Mouse (Mus musculus): Measurements from ENCODE around the gene Col4a1.

Gene Col4a1

DNA sequence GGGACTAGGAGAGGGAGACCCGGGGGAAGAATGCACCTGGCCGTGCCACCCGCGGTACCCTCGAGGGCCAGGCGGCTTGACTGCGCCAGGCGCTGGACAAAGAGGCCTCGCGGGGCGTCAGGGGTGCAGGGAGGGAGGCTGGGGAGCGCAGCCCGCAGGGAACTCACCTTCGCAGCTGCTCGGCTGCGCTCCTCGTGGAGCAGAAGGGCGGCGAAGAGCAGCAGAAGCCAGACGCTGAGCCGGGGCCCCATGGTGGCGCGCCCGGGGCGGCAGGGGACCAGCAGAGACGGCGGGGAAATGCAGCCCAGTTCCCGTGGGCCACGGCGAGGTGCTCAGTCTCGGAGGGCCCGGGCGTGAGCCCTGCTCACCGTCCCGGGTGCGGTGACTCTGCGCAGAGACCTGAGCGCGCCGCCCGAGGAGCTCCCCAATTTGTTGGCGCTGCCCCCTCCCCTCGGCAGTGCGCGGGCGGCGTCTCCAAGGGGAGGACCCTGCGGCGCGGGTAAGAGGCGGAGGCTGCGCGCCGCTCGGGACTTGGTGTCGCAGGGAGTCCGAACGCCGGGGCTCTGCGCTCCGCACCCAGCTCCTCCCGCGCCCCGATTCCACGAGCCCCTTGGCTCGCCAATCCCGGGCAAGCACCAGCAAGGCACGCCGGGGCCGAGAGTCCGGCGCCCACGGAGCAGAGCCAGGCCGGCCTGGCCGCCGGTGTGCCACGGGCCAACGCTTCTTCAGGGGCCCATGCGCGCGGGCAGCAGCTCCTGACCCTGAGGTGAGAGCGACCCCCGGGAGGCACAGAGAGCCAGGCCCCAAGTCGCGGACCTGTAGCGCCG, at the start of gene Col4a1, which contains the start of gene Col4a2:
Gene Col4a1 (minus strand): TSS at position 478 of the 827 bp plus-strand sequence.
Gene Col4a2 (plus strand): TSS at position 457 of the 827 bp plus-strand sequence.
- DNase-seq (ENCODE audit: inconsistent age in 2 of 2, low spot score in 1 of 2): peak; percentile 88 to 95

DNA sequence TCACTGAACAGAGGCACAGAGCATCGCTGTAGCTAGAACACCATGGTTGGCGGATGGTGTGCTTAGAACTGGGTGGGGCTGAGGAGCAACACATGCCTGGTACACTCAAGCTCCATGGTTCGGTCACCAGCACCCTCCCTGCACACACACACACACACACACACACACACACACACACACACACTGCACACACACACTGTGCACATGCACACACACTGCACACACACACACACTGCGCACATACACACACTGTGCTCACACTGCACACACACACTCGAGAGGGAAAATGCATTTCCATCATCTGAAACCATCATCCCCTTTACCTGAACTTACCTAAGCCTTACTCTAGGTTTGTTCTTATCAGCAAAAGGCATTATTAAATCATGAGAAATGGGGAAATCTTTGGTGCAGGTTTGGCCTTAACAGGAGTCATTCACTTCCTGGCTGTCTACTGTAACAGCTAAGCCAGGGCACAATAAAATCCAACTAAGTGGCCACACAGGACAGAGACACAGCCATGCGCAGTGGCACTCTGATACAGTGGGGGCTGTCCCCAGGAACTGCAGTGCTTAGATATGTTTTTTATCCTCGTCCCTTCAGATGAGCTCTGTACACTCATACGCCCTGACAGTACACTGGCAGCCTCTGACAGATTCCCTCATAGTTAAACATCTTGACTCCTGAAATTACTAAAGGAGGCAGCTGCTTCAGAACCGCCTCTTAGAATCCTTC, 49.1 kb upstream of the Col4a1 start:
- DNase-seq (ENCODE audit: inconsistent age in 2 of 2, low spot score in 1 of 2): no peak

DNA sequence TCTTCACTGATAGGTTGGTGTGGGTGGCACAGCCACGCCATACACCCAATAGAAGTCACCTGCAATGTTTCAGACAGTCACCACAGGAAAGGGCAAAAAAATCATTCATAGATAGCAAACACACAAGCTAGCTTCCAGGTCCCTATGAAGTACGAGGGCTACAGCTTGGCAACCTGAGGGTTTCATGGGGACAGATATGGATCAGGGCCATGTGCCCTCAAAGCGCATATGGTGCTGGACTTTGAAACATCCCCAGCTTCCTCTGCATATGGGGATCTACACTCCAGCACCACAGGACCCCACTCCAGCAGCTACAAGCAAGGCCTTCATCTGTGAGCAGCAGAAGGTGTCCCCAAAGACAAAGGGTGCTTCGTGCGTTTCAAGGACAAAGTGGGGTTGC, 47.2 kb upstream of the Col4a1 start:
- no peak for DNase-seq (ENCODE audit: inconsistent age in 2 of 2, low spot score in 1 of 2)

DNA sequence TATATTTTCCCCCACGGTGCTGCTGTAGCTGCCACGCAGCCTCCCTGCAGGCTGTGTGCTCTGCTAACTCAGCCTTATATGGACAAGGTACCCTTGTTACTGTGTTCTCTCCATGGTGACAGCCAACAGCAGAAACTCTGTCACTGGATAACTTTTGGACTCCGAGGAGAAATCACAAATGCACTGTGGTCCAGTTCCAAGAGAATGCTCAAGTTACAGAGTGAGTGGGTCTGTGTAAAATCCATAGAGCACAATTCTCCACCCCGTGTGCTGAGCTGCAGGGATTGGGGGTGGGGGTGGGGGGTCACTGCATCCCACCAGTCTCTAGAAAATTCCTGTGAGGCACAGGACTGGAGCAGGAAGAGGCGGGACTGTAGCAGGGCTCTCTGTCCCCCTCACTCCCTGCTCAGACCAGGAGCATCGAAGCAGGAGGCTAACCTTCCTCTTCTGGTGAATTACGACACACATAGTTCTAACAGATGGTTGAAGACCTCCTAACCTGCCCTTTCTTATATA, 45.4 kb upstream of the Col4a1 start:
- DNase-seq (ENCODE audit: inconsistent age in 2 of 2, low spot score in 1 of 2): no peak

DNA sequence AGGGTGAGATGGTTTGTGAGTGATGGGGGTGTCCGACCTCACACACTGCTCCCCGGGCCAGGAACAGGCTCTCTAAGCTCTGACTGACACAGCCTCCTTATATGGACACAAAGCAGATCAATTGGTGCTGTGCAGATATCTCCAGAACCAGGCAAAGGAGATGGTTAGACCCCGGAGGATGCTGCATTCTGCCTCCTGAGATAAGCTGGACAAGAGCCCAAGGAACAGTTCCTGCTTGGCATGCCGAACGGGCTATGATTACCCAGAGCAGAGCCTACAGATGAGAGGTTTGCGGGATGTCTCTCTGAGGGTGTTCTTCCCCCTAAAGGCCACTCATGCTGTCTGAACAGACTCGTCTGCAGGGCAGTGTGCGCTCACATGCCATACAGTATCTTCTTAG, 44.1 kb upstream of the Col4a1 start:
- no peak for DNase-seq (ENCODE audit: inconsistent age in 2 of 2, low spot score in 1 of 2)

DNA sequence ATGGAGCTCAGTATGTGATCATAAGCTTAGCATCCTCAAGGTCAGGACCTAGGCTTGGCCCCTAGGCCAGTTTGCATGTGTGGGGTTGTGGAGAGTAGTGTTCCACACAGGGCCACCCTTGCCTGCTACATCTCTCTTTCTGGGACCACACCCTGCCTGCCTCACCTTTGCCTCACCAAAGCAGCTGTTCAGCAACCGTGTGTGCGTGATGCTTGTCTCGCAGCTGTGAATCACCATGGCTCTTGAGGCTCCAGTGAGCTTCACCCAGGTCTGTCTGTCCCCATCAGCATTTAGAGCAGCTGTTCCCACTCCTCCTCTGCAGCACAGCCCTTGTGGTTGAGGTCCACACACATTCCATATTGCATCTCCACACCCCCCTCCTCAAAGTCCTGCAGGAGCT, 43.3 kb upstream of the Col4a1 start:
- no peak for DNase-seq (ENCODE audit: inconsistent age in 2 of 2, low spot score in 1 of 2)

DNA sequence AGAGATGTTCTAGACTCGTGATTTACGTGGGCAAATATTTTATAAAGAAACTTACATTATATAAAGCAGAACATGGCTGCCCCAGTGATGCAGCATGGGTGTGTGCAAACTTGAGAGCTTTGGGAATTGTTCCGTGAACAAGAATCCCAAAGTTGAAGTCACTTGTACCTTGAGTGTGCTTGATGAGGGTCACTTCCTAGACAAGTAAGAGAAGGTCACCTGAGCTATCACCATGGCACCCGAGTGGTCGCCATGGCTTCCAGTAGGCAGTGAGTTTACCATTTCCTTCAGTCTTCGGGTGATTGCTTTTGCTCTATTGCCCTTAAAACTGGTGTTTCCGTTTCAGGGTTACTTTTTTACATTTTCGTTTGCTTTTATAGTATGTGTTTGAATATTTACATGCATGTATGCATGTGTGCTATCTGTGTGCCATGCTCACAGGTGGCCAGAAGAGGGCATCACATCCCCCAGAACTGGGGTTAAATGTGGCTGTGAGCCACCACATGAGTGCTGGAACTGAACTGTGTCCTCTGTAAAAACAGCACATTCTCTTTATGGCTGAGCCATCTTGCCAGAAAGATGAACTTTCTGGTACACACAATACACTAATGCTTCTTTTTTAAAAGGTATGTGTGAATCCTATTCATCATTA, 42.3 kb upstream of the Col4a1 start:
- DNase-seq (ENCODE audit: inconsistent age in 2 of 2, low spot score in 1 of 2): peak in 1 of 2 experiments; percentile 46

DNA sequence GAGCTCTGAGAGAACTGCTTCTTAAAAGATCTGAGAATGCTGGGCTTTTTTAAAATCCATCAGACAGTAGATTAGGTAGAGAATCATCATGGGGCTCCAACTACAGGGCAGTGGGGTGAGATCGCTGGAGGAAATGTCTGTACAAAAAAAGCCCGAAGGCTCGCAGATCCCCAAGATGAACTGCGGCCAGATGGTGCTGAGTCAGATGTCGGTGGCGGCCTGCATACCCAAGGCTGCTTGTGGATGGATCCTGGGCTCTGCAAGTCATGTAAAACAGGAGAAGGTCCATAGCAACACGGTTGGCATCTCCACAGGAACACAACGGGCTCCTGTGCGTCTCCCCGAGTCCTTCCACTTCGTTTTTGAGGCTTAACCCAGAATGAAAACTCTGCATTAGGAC, 39.9 kb upstream of the Col4a1 start:
- peak in 1 of 2 experiments; percentile 61 for DNase-seq (ENCODE audit: inconsistent age in 2 of 2, low spot score in 1 of 2)

DNA sequence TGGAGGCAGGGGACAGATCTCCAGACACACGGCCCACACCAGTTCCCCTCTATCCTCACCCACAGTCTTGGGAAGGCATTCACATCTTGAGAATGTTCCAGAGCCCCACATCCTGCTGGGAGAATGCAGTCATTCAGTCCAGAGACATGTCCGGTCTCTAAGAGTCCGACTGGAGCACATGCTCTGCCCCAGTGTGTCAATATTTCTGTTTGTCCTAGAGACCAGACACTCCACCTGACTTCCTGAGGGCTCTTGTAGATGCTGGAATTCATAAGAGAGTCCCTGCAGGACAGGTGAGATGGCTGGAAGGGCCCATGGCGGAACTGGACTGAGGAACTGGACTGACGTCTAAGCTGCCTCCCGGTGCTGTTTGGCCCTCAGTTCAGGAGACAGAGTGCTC, 38.7 kb upstream of the Col4a1 start:
- DNase-seq (ENCODE audit: inconsistent age in 2 of 2, low spot score in 1 of 2): no peak

DNA sequence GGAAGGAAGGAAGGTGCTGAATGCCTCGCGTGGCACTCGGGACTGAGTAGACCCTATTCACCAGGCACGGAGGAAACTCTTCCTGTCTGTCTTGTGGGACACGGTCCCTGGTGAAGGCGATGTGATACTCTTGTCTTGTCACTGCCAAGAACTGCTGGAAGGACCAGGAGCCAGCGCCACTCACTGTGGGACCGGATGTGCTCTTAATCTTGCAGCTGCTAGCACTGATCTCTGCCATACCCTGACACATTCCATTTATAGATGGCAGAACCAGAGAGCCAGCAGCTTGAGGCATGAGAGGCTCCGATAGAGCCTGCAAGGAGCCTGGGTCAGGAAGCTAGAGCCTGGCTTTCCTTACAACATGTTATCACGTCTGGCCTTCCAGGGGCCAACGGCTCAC, 36.0 kb upstream of the Col4a1 start:
- peak in 1 of 2 experiments; percentile 44 for DNase-seq (ENCODE audit: inconsistent age in 2 of 2, low spot score in 1 of 2)

DNA sequence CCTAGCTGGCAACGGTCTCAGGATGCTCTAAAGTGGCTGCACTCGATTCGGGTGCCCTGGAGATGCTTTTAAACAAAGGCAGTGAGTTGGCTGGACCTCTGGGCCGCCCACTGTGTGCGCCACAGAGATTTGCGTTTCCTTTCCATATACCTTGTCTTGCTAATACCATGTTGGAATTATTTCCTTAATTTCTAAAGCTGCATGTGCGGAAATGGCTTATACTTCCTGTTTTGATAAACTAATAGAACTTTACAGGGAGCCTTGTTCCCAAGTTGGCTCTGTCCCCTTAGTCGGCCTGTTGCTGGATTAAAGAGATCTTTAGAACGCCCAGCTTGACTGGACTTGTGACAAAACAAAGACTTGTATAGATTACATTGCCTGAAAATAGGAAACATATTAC, 35.1 kb upstream of the Col4a1 start:
- DNase-seq (ENCODE audit: inconsistent age in 2 of 2, low spot score in 1 of 2): peak in 1 of 2 experiments; percentile 26

DNA sequence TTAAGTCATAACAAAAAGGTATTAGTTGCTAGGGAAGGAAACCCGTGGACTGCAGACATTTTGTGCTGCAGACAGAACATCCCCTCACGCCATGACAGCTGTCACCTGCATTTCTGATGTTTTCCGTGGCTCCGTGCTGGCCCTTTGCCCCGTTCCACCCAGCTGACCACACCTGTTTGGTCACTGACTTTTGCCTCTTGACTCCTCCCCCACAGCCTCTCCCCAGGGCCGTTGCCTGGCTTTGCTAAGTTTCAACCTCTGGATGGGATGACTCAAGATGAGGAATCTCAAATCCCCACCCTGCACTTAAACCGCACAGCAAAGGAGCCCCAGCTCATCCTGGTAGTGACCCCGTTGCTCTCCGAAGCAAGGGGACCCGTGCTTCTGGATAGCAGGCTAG, 33.6 kb upstream of the Col4a1 start:
- DNase-seq (ENCODE audit: inconsistent age in 2 of 2, low spot score in 1 of 2): no peak

DNA sequence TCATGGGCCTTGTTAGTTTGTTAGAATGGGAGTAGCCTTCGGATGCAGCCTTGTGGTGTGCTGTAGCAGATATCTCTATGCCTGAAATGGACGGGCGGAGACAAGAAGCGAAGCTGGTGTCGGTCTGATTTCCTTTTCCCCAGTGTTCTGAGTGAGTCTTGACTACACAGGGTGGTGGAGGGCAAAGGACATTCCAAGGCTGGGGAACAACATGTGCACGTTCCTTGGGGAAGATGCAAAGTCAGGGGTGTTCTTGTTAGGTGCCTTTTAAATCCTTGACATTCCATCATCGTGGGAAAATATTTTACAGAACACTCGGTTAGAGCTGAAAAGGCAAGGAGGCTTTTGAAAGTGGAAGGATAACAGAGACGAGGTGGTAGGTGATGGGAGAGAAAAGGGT, 31.8 kb upstream of the Col4a1 start:
- DNase-seq (ENCODE audit: inconsistent age in 2 of 2, low spot score in 1 of 2): peak in 1 of 2 experiments; percentile 28

DNA sequence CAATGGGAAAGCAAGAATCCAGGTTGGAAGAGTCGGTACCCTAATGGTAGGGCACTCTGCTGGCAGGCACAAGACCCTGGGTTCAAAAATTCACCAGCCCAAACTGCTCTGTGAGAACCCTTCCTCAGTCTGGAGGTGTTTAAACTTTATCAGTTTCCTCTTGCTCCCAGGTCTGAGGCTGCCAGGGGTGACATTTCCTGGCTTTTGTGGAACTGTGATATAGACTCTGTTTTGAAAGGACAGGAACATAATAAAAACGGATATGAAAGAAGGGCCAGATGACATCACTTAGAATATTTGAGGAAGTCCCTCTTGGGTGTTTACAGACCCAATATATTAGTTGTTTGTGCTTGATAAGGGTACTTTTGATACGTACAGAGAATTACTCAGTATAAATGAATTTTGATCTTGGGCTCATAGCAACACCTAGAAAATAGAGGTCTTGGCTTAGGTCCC, 28.5 kb upstream of the Col4a1 start:
- no peak for DNase-seq (ENCODE audit: inconsistent age in 2 of 2, low spot score in 1 of 2)

DNA sequence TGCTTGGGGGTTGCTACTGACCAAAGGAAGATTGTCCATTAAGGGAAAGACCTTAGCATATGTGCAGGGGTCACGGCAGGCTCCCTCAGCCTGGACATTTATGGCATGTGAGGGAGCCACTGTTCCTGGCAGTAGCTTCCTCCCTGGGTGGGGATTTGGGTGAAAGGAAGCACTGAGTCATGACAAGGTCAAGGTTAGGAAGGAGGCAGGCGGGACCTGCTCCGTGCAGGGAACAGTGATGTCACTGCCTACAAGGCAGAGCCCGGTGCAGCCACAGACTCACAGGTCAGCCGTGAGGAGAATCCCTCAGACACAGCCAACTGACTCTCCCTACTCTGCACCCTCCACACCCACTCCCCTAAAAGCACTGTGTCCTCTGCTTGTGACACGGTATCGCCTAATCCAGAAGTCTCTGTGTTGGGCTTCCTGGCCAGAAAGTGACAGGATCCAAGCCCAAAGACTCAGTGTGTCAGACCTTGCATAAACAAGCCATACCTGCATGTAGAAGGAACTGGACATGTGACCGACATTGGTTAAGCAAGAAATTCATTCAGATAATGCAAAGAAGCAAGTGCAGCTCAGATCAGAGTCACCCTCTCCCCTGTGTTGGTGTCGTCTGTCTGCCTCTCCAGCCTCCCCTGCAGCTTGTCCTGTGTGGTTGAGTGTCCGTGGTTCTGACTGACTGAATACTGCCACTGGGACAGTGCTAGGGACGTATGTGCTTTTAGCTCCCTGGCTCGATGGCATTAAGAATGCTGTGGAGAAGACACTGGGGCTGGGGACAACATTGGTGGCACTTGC, 27.9 kb upstream of the Col4a1 start:
- peak; percentile 91 to 96 for DNase-seq (ENCODE audit: inconsistent age in 2 of 2, low spot score in 1 of 2)

DNA sequence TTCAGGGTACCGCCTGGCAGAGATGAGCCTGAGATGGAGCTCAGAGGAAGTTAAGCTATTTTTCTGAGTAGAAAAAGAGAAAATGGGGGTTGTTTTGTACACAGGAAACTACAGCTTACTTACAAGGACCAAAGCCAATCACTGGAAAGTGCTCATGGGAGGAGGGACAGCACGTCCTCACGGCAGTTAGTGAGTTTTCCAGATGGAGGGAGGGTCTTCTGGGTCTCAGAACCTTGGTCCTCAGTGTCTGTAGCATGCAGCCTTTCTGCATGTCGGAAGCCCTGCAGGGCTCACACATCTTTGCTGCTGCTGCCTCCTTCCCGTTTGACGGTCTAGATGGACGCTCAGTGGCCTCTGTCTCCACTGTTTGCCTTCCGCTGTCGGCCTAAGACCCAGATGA, 25.9 kb upstream of the Col4a1 start:
- DNase-seq (ENCODE audit: inconsistent age in 2 of 2, low spot score in 1 of 2): no peak

DNA sequence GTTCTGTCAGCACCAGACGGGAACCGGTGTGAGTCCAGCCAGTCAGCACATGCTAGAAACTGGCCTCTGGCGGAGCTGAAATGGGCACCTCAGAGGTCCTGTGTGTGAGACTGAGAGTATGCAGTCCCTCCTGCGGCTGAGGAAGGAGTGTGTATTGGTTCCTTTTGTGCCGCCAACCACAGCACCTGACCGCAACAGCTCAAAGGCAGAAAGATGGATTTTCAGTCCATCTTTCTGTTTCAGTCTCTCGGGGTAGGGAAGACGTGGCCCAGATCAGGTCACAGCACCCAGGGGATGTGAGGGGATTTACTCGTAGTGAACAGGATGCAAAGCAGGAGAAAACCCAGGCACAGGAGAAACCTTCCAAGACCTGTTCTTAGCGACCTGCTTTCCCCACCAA, 25.0 kb upstream of the Col4a1 start:
- no peak for DNase-seq (ENCODE audit: inconsistent age in 2 of 2, low spot score in 1 of 2)

DNA sequence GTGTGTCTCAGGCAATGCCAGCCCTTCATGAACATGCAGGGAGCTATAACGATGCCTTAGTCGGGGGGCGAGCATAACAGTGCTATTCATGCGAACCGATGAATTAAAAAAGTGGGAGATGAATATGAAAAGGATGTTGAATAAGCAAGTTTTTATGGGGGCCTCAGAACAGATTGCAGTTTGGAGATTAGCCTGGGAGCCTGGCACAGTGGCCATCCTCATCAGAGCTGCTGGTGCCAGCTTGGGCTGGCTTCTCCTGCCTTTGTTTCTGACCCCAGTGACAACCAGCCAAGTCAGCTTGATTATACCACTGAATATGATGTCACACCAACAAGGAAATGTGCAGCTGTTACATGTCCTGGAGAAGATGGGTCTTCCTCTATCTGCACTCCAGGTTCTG, 23.7 kb upstream of the Col4a1 start:
- no peak for DNase-seq (ENCODE audit: inconsistent age in 2 of 2, low spot score in 1 of 2)

DNA sequence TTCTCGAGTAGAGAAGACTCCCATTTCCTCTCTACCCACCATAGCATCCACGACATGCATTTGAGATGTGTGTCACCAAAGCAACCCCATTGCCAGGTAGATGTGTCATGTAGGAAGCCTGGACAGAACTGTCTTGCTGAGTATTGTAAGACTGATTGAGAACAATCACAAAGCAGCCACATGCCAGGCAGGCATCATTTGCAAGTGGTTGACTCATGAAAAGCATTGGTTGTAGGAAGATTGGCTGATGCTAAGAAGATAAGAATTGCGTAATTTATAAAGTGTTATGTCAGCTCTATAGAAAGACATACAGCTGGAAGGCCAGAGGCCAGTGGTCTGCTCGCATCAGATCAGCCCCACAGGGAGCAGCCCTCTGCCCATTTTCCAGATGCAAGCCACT, 22.6 kb upstream of the Col4a1 start:
- no peak for DNase-seq (ENCODE audit: inconsistent age in 2 of 2, low spot score in 1 of 2)

DNA sequence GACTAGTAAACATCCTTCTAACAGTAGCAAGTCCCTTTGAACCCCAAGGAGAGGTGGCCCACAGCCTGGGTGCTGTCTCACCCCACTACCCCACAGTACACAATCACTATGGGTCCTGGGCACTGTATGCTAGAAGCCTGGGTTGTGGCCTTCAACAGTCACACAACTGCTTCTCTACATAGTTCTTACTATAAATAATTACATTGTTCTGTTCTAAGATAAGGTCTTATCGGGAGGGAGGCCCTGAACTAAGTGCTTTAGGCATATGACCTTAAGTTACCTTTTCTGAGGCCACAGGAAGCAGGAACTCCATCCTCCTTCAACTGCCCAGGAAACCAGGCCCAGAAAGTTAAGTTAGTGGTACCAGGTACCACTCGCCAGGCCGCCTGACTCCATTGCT, 21.9 kb upstream of the Col4a1 start:
- DNase-seq (ENCODE audit: inconsistent age in 2 of 2, low spot score in 1 of 2): peak in 1 of 2 experiments; percentile 66

DNA sequence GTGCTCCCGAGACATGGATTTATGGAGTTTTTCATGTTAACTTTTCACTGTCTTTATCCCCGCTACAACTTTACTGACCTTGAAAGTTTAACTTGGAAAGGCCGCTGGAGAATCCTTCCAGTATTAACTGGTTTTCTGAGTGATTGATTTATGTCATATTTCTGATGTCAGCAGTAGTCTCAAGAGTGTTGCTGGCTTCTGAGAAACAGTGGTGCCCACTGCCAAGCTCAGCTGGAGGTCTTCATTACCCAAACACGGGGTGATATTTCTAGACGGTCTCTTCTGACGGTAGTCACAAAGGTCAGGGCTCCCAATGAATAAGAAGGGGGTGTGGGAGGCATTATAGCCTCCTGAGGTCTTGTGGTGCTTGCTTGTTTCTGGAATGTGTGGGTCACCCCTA, 21.1 kb upstream of the Col4a1 start:
- DNase-seq (ENCODE audit: inconsistent age in 2 of 2, low spot score in 1 of 2): peak in 1 of 2 experiments; percentile 79

Measured in adrenal gland, adult (tissue).